Mouse (Mus musculus) hindbrain, postnatal 0 days (tissue): ENCODE measurements at regions not wholly inside any gene's neighbourhood (a gene's known extent, or its start where the extent isn't known, plus 50 kb on each side); places are given as distances from the start of the nearest gene placed in this dataset.

Source experiments
- ATAC-seq: fragments of 200-750 bp; cut with Nextera tagmentation; 2 replicates; pipeline ENCODE4 v1.8.0; 2017; ENCODE audit warnings: mild to moderate bottlenecking, moderate TSS enrichment, moderate library complexity
- DNase-seq: peaks from one replicate; pipeline ENCODE4 v3.0.0-alpha.2; 2015; ENCODE audit warnings: low spot score
- H3K27ac ChIP-seq: fragments of 300-500 bp; sonication (generic); 2 replicates; pipeline ENCODE4 v1.5.1; 2014; ENCODE audit warnings: mild to moderate bottlenecking
- H3K27me3 ChIP-seq: fragments of 300-500 bp; sonication (generic); 2 replicates; pipeline ENCODE4 v1.6.1; 2014; ENCODE audit warnings: low read length, mixed read lengths; ENCODE audit not compliant: insufficient read depth
- H3K36me3 ChIP-seq: fragments of 300-500 bp; sonication (generic); 2 replicates; pipeline ENCODE4 v1.6.1; 2014; ENCODE audit warnings: low read length, mixed read lengths; ENCODE audit not compliant: insufficient read depth
- H3K4me1 ChIP-seq: fragments of 300-500 bp; sonication (generic); 2 replicates; pipeline ENCODE4 v1.6.1; 2014; ENCODE audit warnings: antibody characterized with exemption, low read length, mixed read lengths; ENCODE audit not compliant: insufficient read depth
- H3K4me2 ChIP-seq: fragments of 300-500 bp; sonication (generic); 2 replicates; pipeline ENCODE4 v1.6.1; 2014; ENCODE audit warnings: low read depth, mild to moderate bottlenecking, low read length, moderate library complexity, mixed read lengths
- H3K4me3 ChIP-seq: fragments of 300-500 bp; sonication (generic); 2 replicates; pipeline ENCODE4 v1.5.1; 2014; ENCODE audit warnings: low read length
- H3K9ac ChIP-seq: fragments of 300-500 bp; sonication (generic); replicated peaks from 2 replicates; pipeline ENCODE4 v1.6.1; 2014; ENCODE audit warnings: mild to moderate bottlenecking, low read length, moderate library complexity, mixed read lengths
- H3K9me3 ChIP-seq: fragments of 300-500 bp; sonication (generic); 2 replicates; pipeline ENCODE4 v1.6.1; 2016; ENCODE audit warnings: low read length, mixed read lengths
- CTCF ChIP-seq: IDR thresholded peaks from 2 replicates; pipeline ENCODE4 v1.5.1; 2016; ENCODE audit warnings: antibody characterized with exemption, control low read depth, low read depth
- WGBS: fragments of 180-500 bp; shearing (Covaris S2); extraction: QIAGEN DNeasy Blood & Tissue Kit; methylation state at CpG from one replicate; pipeline ENCODE4 v1.1.7; 2014; 5-methylcytosine and 5-hydroxymethylcytosine counted together

- Histone ChIP-seq H3K36me3 (no peaks in the 10 kb centered on the region), H3K9ac (no peak overlapping the region), H3K4me1 (no peaks in the 10 kb centered on the region), H3K4me2 (no peak overlapping the region), H3K27me3 (no peaks in the 10 kb centered on the region), H3K27ac (no peak overlapping the region), H3K9me3 (no peaks in the 10 kb centered on the region), H3K4me3 (no peak overlapping the region)
- 67% methylated on average over 3 of the region's 3 CpGs for WGBS
- ATAC-seq = no peak
- no peak for TF ChIP-seq CTCF
- DNase-seq = no peak
Measured at GRCm38 (mm10) chr8:51764204-51764603, 1747.3 kb upstream of the Aga start.

- WGBS = 45% methylated on average over 1 of the region's 1 CpGs
- Histone ChIP-seq H3K4me1 (no peaks in the 10 kb centered on the region), H3K9me3 (no peaks in the 10 kb centered on the region), H3K9ac (no peak overlapping the region), H3K4me3 (no peak overlapping the region), H3K27ac (no peak overlapping the region), H3K36me3 (no peaks in the 10 kb centered on the region), H3K27me3 (no peaks in the 10 kb centered on the region), H3K4me2 (no peak overlapping the region)
- TF ChIP-seq CTCF = no peak
- ATAC-seq = no peak
- peak; percentile 2 for DNase-seq
Measured at GRCm38 (mm10) chr8:51809466-51809865, 1702.1 kb upstream of the Aga start.
